8 mouse cellular contexts compared by ENCODE assay signal in genomic region chr7:27605499-27606285, GRCm38 (mm10). TPM values are rescaled to one million over a fixed set of nuclear protein-coding genes. Genes with fewer than 3 reads are reported as not detected.
A peak's percentile ranks its signal among the peaks of the same experiment; 100 is the strongest.
DNase-seq lines count a peak whose midpoint lies in the region; ATAC-seq and TF ChIP-seq lines count a peak whose summit lies in the region.

No protein-coding gene starts in this region.

- no peak for TF ChIP-seq EP300 in heart, postnatal 0 days (IDR thresholded peaks at IDR 0.05; ENCODE audit: low read depth)

- no peaks in the 10 kb centered on the region for H3K9me3 ChIP-seq in forebrain, embryonic 16.5 days (ENCODE audit: control insufficient read depth, low read length)
- H3K9me3 ChIP-seq in heart, postnatal 0 days (replicated peaks; ENCODE audit: control insufficient read depth, low read length): no peaks in the 10 kb centered on the region
- H3K9me3 ChIP-seq in limb, embryonic 12.5 days: no peaks in the 10 kb centered on the region
- H3K9me3 ChIP-seq in midbrain, embryonic 13.5 days: no peaks in the 10 kb centered on the region

- H3K27me3 ChIP-seq in forebrain, embryonic 16.5 days (replicated peaks; ENCODE audit: control insufficient read depth, insufficient read depth, low read length): no peaks in the 10 kb centered on the region
- H3K27me3 ChIP-seq in heart, postnatal 0 days (ENCODE audit: control insufficient read depth, insufficient read depth, low read length): no peaks in the 10 kb centered on the region
- H3K27me3 ChIP-seq in limb, embryonic 12.5 days: no peaks in the 10 kb centered on the region
- H3K27me3 ChIP-seq in midbrain, embryonic 13.5 days: no peaks in the 10 kb centered on the region

- 80% methylated on average over 9 of the region's 9 CpGs for WGBS in forebrain, embryonic 16.5 days
- WGBS in heart, postnatal 0 days: 34% methylated on average over 9 of the region's 9 CpGs
- WGBS in limb, embryonic 12.5 days: 46% methylated on average over 9 of the region's 9 CpGs
- 78% methylated on average over 9 of the region's 9 CpGs for WGBS in midbrain, embryonic 13.5 days

- H3K4me2 ChIP-seq in forebrain, embryonic 16.5 days (ENCODE audit: low read length): no peak overlapping the region
- H3K4me2 ChIP-seq in heart, postnatal 0 days (ENCODE audit: low read depth, low read length): peak overlapping the region; percentile 22
- H3K4me2 ChIP-seq in limb, embryonic 12.5 days: no peak overlapping the region
- H3K4me2 ChIP-seq in midbrain, embryonic 13.5 days (replicated peaks): no peak overlapping the region

- peak overlapping the region; percentile 88 for H3K27ac ChIP-seq in forebrain, embryonic 16.5 days (ENCODE audit: low read length)
- H3K27ac ChIP-seq in heart, postnatal 0 days (ENCODE audit: low read depth): peak overlapping the region; percentile 78
- H3K27ac ChIP-seq in limb, embryonic 12.5 days: peak overlapping the region; percentile 77
- H3K27ac ChIP-seq in midbrain, embryonic 13.5 days: peak overlapping the region; percentile 59; the same call in 1 of the 2 replicates

- ATAC-seq in forebrain, embryonic 16.5 days: no peak
- ATAC-seq in heart, postnatal 0 days (ENCODE audit: insufficient read depth, low read depth): peak; percentile 56
- ATAC-seq in limb, embryonic 12.5 days (ENCODE audit: insufficient number of reproducible peaks, insufficient read depth, low FRiP score, low TSS enrichment, low read depth): no peak; the same call in 1 of the 2 replicates
- ATAC-seq in midbrain, embryonic 13.5 days: no peak

- H3K36me3 ChIP-seq in forebrain, embryonic 16.5 days (ENCODE audit: control insufficient read depth, insufficient read depth): no peaks in the 10 kb centered on the region
- peaks cover 16% of the 10 kb centered on the region for H3K36me3 ChIP-seq in heart, postnatal 0 days (replicated peaks; ENCODE audit: control insufficient read depth, insufficient read depth, low read length)
- H3K36me3 ChIP-seq in limb, embryonic 12.5 days: peaks cover 27% of the 10 kb centered on the region
- peaks cover 22% of the 10 kb centered on the region for H3K36me3 ChIP-seq in midbrain, embryonic 13.5 days

- peaks cover 57% of the 10 kb centered on the region for H3K4me1 ChIP-seq in forebrain, embryonic 16.5 days (replicated peaks; ENCODE audit: control insufficient read depth, insufficient read depth, low read length)
- H3K4me1 ChIP-seq in heart, postnatal 0 days (ENCODE audit: control insufficient read depth, insufficient read depth): peaks cover 61% of the 10 kb centered on the region
- peaks cover 48% of the 10 kb centered on the region for H3K4me1 ChIP-seq in limb, embryonic 12.5 days (replicated peaks)
- peaks cover 35% of the 10 kb centered on the region for H3K4me1 ChIP-seq in midbrain, embryonic 13.5 days (replicated peaks)

- H3K4me3 ChIP-seq in forebrain, embryonic 16.5 days (replicated peaks; ENCODE audit: low read length): no peak overlapping the region
- H3K4me3 ChIP-seq in heart, postnatal 0 days (ENCODE audit: low read depth, low read length): no peak overlapping the region
- H3K4me3 ChIP-seq in limb, embryonic 12.5 days (replicated peaks): no peak overlapping the region
- no peak overlapping the region for H3K4me3 ChIP-seq in midbrain, embryonic 13.5 days (replicated peaks)

- no peak overlapping the region; the same call in 1 of the 2 replicates for H3K9ac ChIP-seq in forebrain, embryonic 16.5 days (replicated peaks; ENCODE audit: low read depth, low read length)
- 0 out of 2 replicates have a peak overlapping the region, but pooled peaks have one; percentile 11 for H3K9ac ChIP-seq in heart, postnatal 0 days (replicated peaks; ENCODE audit: low read depth, low read length)
- H3K9ac ChIP-seq in limb, embryonic 12.5 days (replicated peaks): 0 out of 2 replicates have a peak overlapping the region, but pooled peaks have one; percentile 31
- H3K9ac ChIP-seq in midbrain, embryonic 13.5 days (replicated peaks): peak overlapping the region; percentile 24; the same call in 1 of the 2 replicates

- DNase-seq in urinary bladder, postnatal 14 days (ENCODE audit: low spot score): peak; percentile 63
- no peak for DNase-seq in urinary bladder, postnatal 10 days (ENCODE audit: low spot score)
- peak; percentile 79 for DNase-seq in heart, postnatal 0 days (ENCODE audit: low spot score)
- no peak for DNase-seq in retina, postnatal 1 day
- DNase-seq in T-cell, adult 2 months (ENCODE audit: low spot score): no peak

- no peak for TF ChIP-seq CTCF in heart, postnatal 0 days (IDR thresholded peaks at IDR 0.05; ENCODE audit: low read depth)

RNA-seq across cellular contexts. Expression of gene Akt2, which starts 14.3 kb away (rescaled TPM):
- 83.7 and 99.3 TPM in 2 replicates for polyA plus RNA-seq in forebrain, embryonic 16.5 days (2015; fragmentation: Nextera tagmentation; extraction: Ambion mirVana)
- 129 and 138 TPM in 2 replicates for total RNA-seq in heart, postnatal 0 days (2014; rRNA removed; ENCODE audit: low replicate concordance)
- polyA plus RNA-seq in heart, postnatal 0 days (2015; fragmentation: Nextera tagmentation; extraction: Ambion mirVana): 74.0 and 80.5 TPM in 2 replicates
- polyA plus RNA-seq in limb, embryonic 12.5 days (2016; fragmentation: Nextera tagmentation; extraction: Ambion mirVana): 98.8 and 104 TPM in 2 replicates
- polyA plus RNA-seq in midbrain, embryonic 13.5 days (2015; fragmentation: Nextera tagmentation; extraction: Ambion mirVana): 64.3 and 67.4 TPM in 2 replicates

RNA-seq across cellular contexts. Expression of gene Ttc9b, which starts 48.0 kb away (rescaled TPM):
- polyA plus RNA-seq in forebrain, embryonic 16.5 days (2015; fragmentation: Nextera tagmentation; extraction: Ambion mirVana): 56.2 and 65.7 TPM in 2 replicates
- not detected in 2 replicates for total RNA-seq in heart, postnatal 0 days (2014; rRNA removed; ENCODE audit: low replicate concordance)
- polyA plus RNA-seq in heart, postnatal 0 days (2015; fragmentation: Nextera tagmentation; extraction: Ambion mirVana): not detected in 2 replicates
- 0.20 TPM in 1 of 2 replicates, not detected in the other for polyA plus RNA-seq in limb, embryonic 12.5 days (2016; fragmentation: Nextera tagmentation; extraction: Ambion mirVana)
- polyA plus RNA-seq in midbrain, embryonic 13.5 days (2015; fragmentation: Nextera tagmentation; extraction: Ambion mirVana): 37.0 and 40.5 TPM in 2 replicates

RNA-seq across cellular contexts. Expression of gene 2310022A10Rik, which starts 52.7 kb away (rescaled TPM):
- 39.1 and 40.2 TPM in 2 replicates for polyA plus RNA-seq in forebrain, embryonic 16.5 days (2015; fragmentation: Nextera tagmentation; extraction: Ambion mirVana)
- total RNA-seq in heart, postnatal 0 days (2014; rRNA removed; ENCODE audit: low replicate concordance): 3.8 and 21.3 TPM in 2 replicates
- 39.7 and 41.8 TPM in 2 replicates for polyA plus RNA-seq in heart, postnatal 0 days (2015; fragmentation: Nextera tagmentation; extraction: Ambion mirVana)
- 34.7 and 36.0 TPM in 2 replicates for polyA plus RNA-seq in limb, embryonic 12.5 days (2016; fragmentation: Nextera tagmentation; extraction: Ambion mirVana)
- polyA plus RNA-seq in midbrain, embryonic 13.5 days (2015; fragmentation: Nextera tagmentation; extraction: Ambion mirVana): 34.6 and 36.6 TPM in 2 replicates

RNA-seq across cellular contexts. Expression of gene Pld3, which starts 52.7 kb away (rescaled TPM):
- polyA plus RNA-seq in forebrain, embryonic 16.5 days (2015; fragmentation: Nextera tagmentation; extraction: Ambion mirVana): 109 and 139 TPM in 2 replicates
- 37.3 and 58.5 TPM in 2 replicates for total RNA-seq in heart, postnatal 0 days (2014; rRNA removed; ENCODE audit: low replicate concordance)
- 38.9 and 43.8 TPM in 2 replicates for polyA plus RNA-seq in heart, postnatal 0 days (2015; fragmentation: Nextera tagmentation; extraction: Ambion mirVana)
- polyA plus RNA-seq in limb, embryonic 12.5 days (2016; fragmentation: Nextera tagmentation; extraction: Ambion mirVana): 59.7 and 68.5 TPM in 2 replicates
- polyA plus RNA-seq in midbrain, embryonic 13.5 days (2015; fragmentation: Nextera tagmentation; extraction: Ambion mirVana): 107 and 110 TPM in 2 replicates

Comparison
In these comparisons a context has a peak if more than half of its experiments do, and no peak if none do; other contexts are left out.
1. DNase-seq: peak in urinary bladder, postnatal 14 days (single experiment) and heart, postnatal 0 days (single experiment); none in urinary bladder, postnatal 10 days (single experiment), retina, postnatal 1 day (single experiment) and T-cell, adult 2 months (single experiment).
2. RNA of gene Ttc9b, which starts 48.0 kb away (polyA plus RNA-seq): 56.2 to 65.7 TPM in forebrain, embryonic 16.5 days and 37.0 to 40.5 TPM in midbrain, embryonic 13.5 days; 0.20 TPM in limb, embryonic 12.5 days and not detected in heart, postnatal 0 days; every median in the first group is over 10 times any median in the second.
3. Peak in every context shown above with its lines, with median percentiles within 50 percentile points of each other: H3K27ac ChIP-seq.